Mouse (Mus musculus): ENCODE data around the gene Rps6ka3. TPM values are rescaled to one million over a fixed set of nuclear protein-coding genes. Genes with fewer than 3 reads are reported as not detected.

Rps6ka3 gene
- polyA plus RNA-seq, 1 experiment = 12.5 TPM

- Histone ChIP-seq H3K36me3 (ENCODE audit: control insufficient read depth, insufficient read depth, low read length) (no peaks in the 10 kb centered on the region), H3K27me3 (ENCODE audit: control insufficient read depth, insufficient read depth, low read length) (no peaks in the 10 kb centered on the region), H3K4me3 (ENCODE audit: extremely low read depth, insufficient read depth, insufficient read length) (no peak overlapping the region), H3K4me1 (ENCODE audit: control insufficient read depth, insufficient read depth, insufficient read length) (no peaks in the 10 kb centered on the region), H3K27ac (ENCODE audit: insufficient read depth, low read length) (no peak overlapping the region)
- no peak for TF ChIP-seq CTCF (IDR thresholded peaks at IDR 0.05; ENCODE audit: extremely low read depth, insufficient read depth, insufficient read length, insufficient replicate concordance)
- TF ChIP-seq POLR2A (IDR thresholded peaks at IDR 0.05; ENCODE audit: low read depth, low read length) = no peak
- no peak for DNase-seq (ENCODE audit: low read depth in 1 of 2, low spot score in 2 of 2)
- WGBS = 41% methylated on average over 3 of the region's 3 CpGs
Observed at GRCm38 (mm10) chrX:159215253-159215652, 5.1 kb downstream of the Rps6ka3 start.

- H3K27me3 ChIP-seq (ENCODE audit: control insufficient read depth, insufficient read depth, low read length) = no peaks in the 10 kb centered on the region
- 86% methylated on average over 3 of the region's 3 CpGs for WGBS
- no peaks in the 10 kb centered on the region for H3K4me1 ChIP-seq (ENCODE audit: control insufficient read depth, insufficient read depth, insufficient read length)
- no peak for TF ChIP-seq POLR2A (IDR thresholded peaks at IDR 0.05; ENCODE audit: low read depth, low read length)
- no peak for TF ChIP-seq CTCF (IDR thresholded peaks at IDR 0.05; ENCODE audit: extremely low read depth, insufficient read depth, insufficient read length, insufficient replicate concordance)
- DNase-seq (ENCODE audit: low read depth in 1 of 2, low spot score in 2 of 2) = no peak
- no peaks in the 10 kb centered on the region for H3K36me3 ChIP-seq (ENCODE audit: control insufficient read depth, insufficient read depth, low read length)
- H3K27ac ChIP-seq (ENCODE audit: insufficient read depth, low read length) = no peak overlapping the region
- no peak overlapping the region for H3K4me3 ChIP-seq (ENCODE audit: extremely low read depth, insufficient read depth, insufficient read length)
Observed at GRCm38 (mm10) chrX:159222474-159222873, 12.4 kb downstream of the Rps6ka3 start.

- H3K27me3 ChIP-seq (ENCODE audit: control insufficient read depth, insufficient read depth, low read length) = no peaks in the 10 kb centered on the region
- H3K27ac ChIP-seq (ENCODE audit: insufficient read depth, low read length) = no peak overlapping the region
- no peaks in the 10 kb centered on the region for H3K36me3 ChIP-seq (ENCODE audit: control insufficient read depth, insufficient read depth, low read length)
- no peak for DNase-seq (ENCODE audit: low read depth in 1 of 2, low spot score in 2 of 2)
- no peak for TF ChIP-seq POLR2A (IDR thresholded peaks at IDR 0.05; ENCODE audit: low read depth, low read length)
- TF ChIP-seq CTCF (IDR thresholded peaks at IDR 0.05; ENCODE audit: extremely low read depth, insufficient read depth, insufficient read length, insufficient replicate concordance) = no peak
- WGBS = 77% methylated on average over 1 of the region's 1 CpGs
- no peaks in the 10 kb centered on the region for H3K4me1 ChIP-seq (ENCODE audit: control insufficient read depth, insufficient read depth, insufficient read length)
- H3K4me3 ChIP-seq (ENCODE audit: extremely low read depth, insufficient read depth, insufficient read length) = no peak overlapping the region
Observed at GRCm38 (mm10) chrX:159237275-159237674, 27.2 kb downstream of the Rps6ka3 start.

- H3K4me3 ChIP-seq (ENCODE audit: extremely low read depth, insufficient read depth, insufficient read length) = peak overlapping the region; percentile 60
- H3K36me3 ChIP-seq (ENCODE audit: control insufficient read depth, insufficient read depth, low read length) = no peaks in the 10 kb centered on the region
- peak; percentile 32 to 61 for DNase-seq (ENCODE audit: low read depth in 1 of 2, low spot score in 2 of 2)
- TF ChIP-seq POLR2A (IDR thresholded peaks at IDR 0.05; ENCODE audit: low read depth, low read length) (no peak), CTCF (IDR thresholded peaks at IDR 0.05; ENCODE audit: extremely low read depth, insufficient read depth, insufficient read length, insufficient replicate concordance) (no peak)
- WGBS = 28% methylated on average over 26 of the region's 27 CpGs
- H3K27ac ChIP-seq (ENCODE audit: insufficient read depth, low read length) = peak overlapping the region; percentile 92
- H3K4me1 ChIP-seq (ENCODE audit: control insufficient read depth, insufficient read depth, insufficient read length) = no peaks in the 10 kb centered on the region
- H3K27me3 ChIP-seq (ENCODE audit: control insufficient read depth, insufficient read depth, low read length) = no peaks in the 10 kb centered on the region
Observed at GRCm38 (mm10) chrX:159254001-159254884, 44.1 kb downstream of the Rps6ka3 start.

- peak; percentile 76 to 84 for DNase-seq (ENCODE audit: low read depth in 1 of 2, low spot score in 2 of 2)
- WGBS = 31% methylated on average over 32 of the region's 71 CpGs
- TF ChIP-seq CTCF (IDR thresholded peaks at IDR 0.05; ENCODE audit: extremely low read depth, insufficient read depth, insufficient read length, insufficient replicate concordance) = peak; percentile 22; the same call in 1 of the 2 replicates
- TF ChIP-seq POLR2A (IDR thresholded peaks at IDR 0.05; ENCODE audit: low read depth, low read length) = peak; percentile 37
Observed at GRCm38 (mm10) chrX:159255123-159255978, 45.2 kb downstream of the Rps6ka3 start.

GRCm38 (mm10) chrX:159256040-159256852, 46.1 kb downstream of the Rps6ka3 start:
- WGBS = 14% methylated on average over 38 of the region's 57 CpGs
- Histone ChIP-seq H3K4me1 (ENCODE audit: control insufficient read depth, insufficient read depth, insufficient read length) (no peaks in the 10 kb centered on the region), H3K27me3 (ENCODE audit: control insufficient read depth, insufficient read depth, low read length) (no peaks in the 10 kb centered on the region), H3K27ac (ENCODE audit: insufficient read depth, low read length) (peak overlapping the region; percentile 92), H3K36me3 (ENCODE audit: control insufficient read depth, insufficient read depth, low read length) (no peaks in the 10 kb centered on the region), H3K4me3 (ENCODE audit: extremely low read depth, insufficient read depth, insufficient read length) (peak overlapping the region; percentile 86)
- DNase-seq (ENCODE audit: low read depth in 1 of 2, low spot score in 2 of 2) = peak in 1 of 2 experiments; percentile 11
- TF ChIP-seq POLR2A (IDR thresholded peaks at IDR 0.05; ENCODE audit: low read depth, low read length) (no peak), CTCF (IDR thresholded peaks at IDR 0.05; ENCODE audit: extremely low read depth, insufficient read depth, insufficient read length, insufficient replicate concordance) (no peak)

More at GRCm38 (mm10) chrX:159255123-159255978, 45.2 kb downstream of the Rps6ka3 start:
- Histone ChIP-seq H3K36me3 (ENCODE audit: control insufficient read depth, insufficient read depth, low read length) (no peaks in the 10 kb centered on the region), H3K27ac (ENCODE audit: insufficient read depth, low read length) (peak overlapping the region; percentile 92), H3K27me3 (ENCODE audit: control insufficient read depth, insufficient read depth, low read length) (no peaks in the 10 kb centered on the region), H3K4me1 (ENCODE audit: control insufficient read depth, insufficient read depth, insufficient read length) (no peaks in the 10 kb centered on the region), H3K4me3 (ENCODE audit: extremely low read depth, insufficient read depth, insufficient read length) (peak overlapping the region; percentile 86)
